Mouse (Mus musculus): Measurements from ENCODE around the gene Gimap4.

DNA sequence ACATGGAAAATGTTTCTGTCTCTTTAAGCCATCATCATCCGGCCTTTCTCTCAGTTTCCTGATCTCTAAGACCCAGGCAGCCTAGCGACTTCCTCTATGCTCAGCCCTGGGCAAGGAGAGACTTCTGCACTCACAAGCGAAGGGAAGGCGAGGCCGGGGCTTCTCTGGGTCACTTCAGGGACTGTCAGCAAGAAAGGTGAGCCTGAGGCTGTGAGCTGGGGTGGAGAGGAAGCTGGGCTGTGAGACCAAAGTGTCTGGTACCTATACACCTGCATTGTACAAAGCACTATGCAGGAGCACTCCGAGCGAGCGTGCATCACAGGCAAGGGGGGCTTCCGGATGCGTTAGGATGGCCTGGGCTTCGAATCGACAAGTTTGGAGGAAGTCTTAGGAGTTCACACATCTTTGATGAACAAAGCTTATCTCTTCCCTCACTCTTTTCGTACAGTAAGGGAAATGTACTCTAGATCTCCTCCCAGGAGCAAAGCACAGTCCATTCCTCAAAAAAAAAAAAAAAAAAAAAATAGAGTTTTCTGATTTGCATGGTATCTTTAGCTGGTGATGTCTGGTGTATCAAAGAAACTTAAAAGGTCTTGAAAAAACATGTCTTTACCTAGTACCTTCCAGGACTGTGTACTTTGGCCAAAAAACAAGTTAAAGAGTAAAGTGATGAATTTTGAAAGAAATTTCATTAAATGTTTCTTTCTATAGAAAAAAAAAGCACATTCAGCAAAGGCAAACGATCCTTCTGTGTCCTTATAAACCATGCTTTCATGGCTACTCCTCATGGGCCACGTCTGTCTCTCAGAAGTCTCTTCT is 54.8 kb downstream of the Gimap4 start, which contains the start of gene Gimap1:
- no peak for TF ChIP-seq CTCF (conservative IDR thresholded peaks at IDR 0.05; ENCODE audit: low read length)
- no peak for TF ChIP-seq POU5F1 (IDR thresholded peaks at IDR 0.05; ENCODE audit: borderline replicate concordance, low read length)
- TF ChIP-seq NANOG (IDR thresholded peaks at IDR 0.05; ENCODE audit: borderline replicate concordance, low read length), result no peak

All from E14TG2a.4 (cell line).